Mouse (Mus musculus) bone marrow, adult 2 months (tissue): Measurements from ENCODE around the gene Fads2.

ENCODE experiments used
- CTCF ChIP-seq: fragments of 200-500 bp; IDR thresholded peaks from 2 replicates; pipeline ENCODE4 v1.5.1; 2011; ENCODE audit warnings: low read length, control low read depth; ENCODE audit not compliant: control insufficient read depth, insufficient read depth
- POLR2A ChIP-seq: fragments of 200-500 bp; IDR thresholded peaks from 2 replicates; pipeline ENCODE4 v1.6.1; 2011; ENCODE audit warnings: low read depth, mild to moderate bottlenecking, control low read depth, low read length, borderline replicate concordance; ENCODE audit not compliant: control insufficient read depth

GRCm38 (mm10) chr19:10045707-10046106 lies 55.8 kb downstream of the Fads2 start:
- TF ChIP-seq CTCF (no peak), POLR2A (no peak)
